8 mouse cellular contexts compared by ENCODE assay signal in genomic region chr12:69446468-69447321, GRCm38 (mm10).
DNase-seq lines count a peak whose midpoint lies in the region; ATAC-seq and TF ChIP-seq lines count a peak whose summit lies in the region.

No protein-coding gene starts in this region.

- H3K27ac ChIP-seq in brown adipose tissue, adult 24 weeks (replicated peaks; ENCODE audit: low read depth, low read length), result peak overlapping the region; percentile 73
- H3K27ac ChIP-seq in hindbrain, postnatal 0 days, result peak overlapping the region; percentile 64
- H3K27ac ChIP-seq in liver, embryonic 12.5 days, result peak overlapping the region; percentile 11; the same call in 1 of the 2 replicates

- WGBS in hindbrain, postnatal 0 days, result 38% methylated on average over 17 of the region's 17 CpGs
- WGBS in liver, embryonic 12.5 days (ENCODE audit: insufficient replicate concordance), result 27% methylated on average over 17 of the region's 17 CpGs

- H3K9me3 ChIP-seq in hindbrain, postnatal 0 days (ENCODE audit: low read length), result no peaks in the 10 kb centered on the region
- no peaks in the 10 kb centered on the region for H3K9me3 ChIP-seq in liver, embryonic 12.5 days (replicated peaks)

- peak overlapping the region; percentile 44 for H3K4me2 ChIP-seq in hindbrain, postnatal 0 days (ENCODE audit: low read depth, low read length)
- H3K4me2 ChIP-seq in liver, embryonic 12.5 days, result peak overlapping the region; percentile 23

- TF ChIP-seq CTCF in hindbrain, postnatal 0 days (IDR thresholded peaks at IDR 0.05; ENCODE audit: low read depth), result no peak

- intact Hi-C loops in gastrocnemius, postnatal 14 days (cut with DNase I; ENCODE audit: low total_unique reads), result no loop called here

- ATAC-seq in hindbrain, postnatal 0 days, result peak; percentile 82
- ATAC-seq in liver, embryonic 12.5 days, result 0 out of 2 replicates have a peak, but pooled peaks have one; percentile 24
- ATAC-seq in monocyte, adult 5-6 weeks (replicated peaks; ENCODE audit: insufficient number of reproducible peaks, low FRiP score, low TSS enrichment, poor library complexity, severe bottlenecking), result peak; percentile 82

- DNase-seq in adrenal gland, adult (ENCODE audit: inconsistent age in 2 of 2, low spot score in 1 of 2), result peak; percentile 64 to 88
- DNase-seq in adrenal gland, postnatal 4 days (ENCODE audit: low spot score in 2 of 2), result no peak
- DNase-seq in gastrocnemius, postnatal 14 days, result peak; percentile 81
- DNase-seq in hindbrain, postnatal 0 days (ENCODE audit: low spot score), result peak; percentile 80
- DNase-seq in testis, postnatal 10 days (ENCODE audit: low spot score), result peak; percentile 81

- no peaks in the 10 kb centered on the region for H3K36me3 ChIP-seq in hindbrain, postnatal 0 days (ENCODE audit: insufficient read depth, low read length)
- H3K36me3 ChIP-seq in liver, embryonic 12.5 days, result no peaks in the 10 kb centered on the region

- no peak overlapping the region for H3K9ac ChIP-seq in hindbrain, postnatal 0 days (replicated peaks; ENCODE audit: low read length)
- no peak overlapping the region for H3K9ac ChIP-seq in liver, embryonic 12.5 days

- peaks cover 14% of the 10 kb centered on the region for H3K4me1 ChIP-seq in brown adipose tissue, adult 24 weeks (ENCODE audit: control insufficient read depth, insufficient read depth, insufficient read length, low read length)
- peaks cover 10% of the 10 kb centered on the region for H3K4me1 ChIP-seq in hindbrain, postnatal 0 days (ENCODE audit: insufficient read depth, low read length)
- H3K4me1 ChIP-seq in liver, embryonic 12.5 days, result peaks cover 18% of the 10 kb centered on the region

- peak overlapping the region; percentile 52 for H3K4me3 ChIP-seq in brown adipose tissue, adult 24 weeks (ENCODE audit: insufficient read depth, low read depth, low read length)
- H3K4me3 ChIP-seq in hindbrain, postnatal 0 days (ENCODE audit: low read length), result no peak overlapping the region
- no peak overlapping the region for H3K4me3 ChIP-seq in liver, embryonic 12.5 days

- H3K27me3 ChIP-seq in hindbrain, postnatal 0 days (ENCODE audit: insufficient read depth, low read length), result no peaks in the 10 kb centered on the region
- H3K27me3 ChIP-seq in liver, embryonic 12.5 days (replicated peaks), result peaks cover 20% of the 10 kb centered on the region; the same call in 1 of the 2 replicates

Comparison
In these comparisons a context has a peak if more than half of its experiments do, and no peak if none do; other contexts are left out.
1. DNase-seq: peak in adrenal gland, adult (2 of 2), gastrocnemius, postnatal 14 days (single experiment), hindbrain, postnatal 0 days (single experiment) and testis, postnatal 10 days (single experiment); none in adrenal gland, postnatal 4 days (0 of 2).
2. H3K27ac ChIP-seq: peak in every context shown above with its lines; median percentile 73 in brown adipose tissue, adult 24 weeks; 64 in hindbrain, postnatal 0 days; 11 in liver, embryonic 12.5 days.
3. ATAC-seq: peak in every context shown above with its lines; median percentile 82 in hindbrain, postnatal 0 days; 82 in monocyte, adult 5-6 weeks; 24 in liver, embryonic 12.5 days.